Mouse (Mus musculus): ENCODE data around the gene Mtch1. TPM values are rescaled to one million over a fixed set of nuclear protein-coding genes. Genes with fewer than 3 reads are reported as not detected.

The Mtch1 gene
- total RNA-seq, 4 experiments from 2014 or later, result 74.1 to 82.3 (median 80.3) TPM

DNA sequence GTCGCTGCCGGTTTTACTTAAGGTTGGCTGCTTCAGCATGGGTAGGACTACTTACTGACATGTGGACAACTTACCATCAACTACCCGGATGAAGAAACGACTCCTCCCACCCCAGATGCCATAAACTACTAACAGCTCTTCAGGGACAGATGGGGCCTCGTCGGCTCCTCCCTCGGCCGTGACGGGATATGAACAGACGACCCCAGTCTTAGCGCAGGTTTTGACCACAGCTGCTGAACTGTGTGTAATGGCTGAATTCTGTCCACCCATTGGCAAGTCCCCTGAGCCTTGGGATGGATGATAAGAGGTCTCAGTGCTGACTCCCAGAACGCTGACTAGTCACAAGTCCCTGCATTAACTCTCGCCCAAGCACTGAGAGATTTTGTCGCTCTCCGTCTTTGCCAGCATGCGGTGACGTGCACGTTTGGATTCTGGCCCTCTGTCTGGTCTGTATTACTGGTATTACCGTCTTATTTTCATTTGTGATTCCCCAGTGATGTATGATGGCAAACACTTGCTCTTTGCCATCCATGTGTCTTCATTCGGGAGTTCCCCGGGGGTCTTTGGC lies 37.6 kb downstream of the Mtch1 start:
- DNase-seq (ENCODE audit: low spot score in 2 of 2), result no peak

- DNase-seq (ENCODE audit: low spot score in 2 of 2), result no peak
These were observed 41.9 kb downstream of the Mtch1 start for GRCm38 (mm10) chr17:29305871-29306270.

- peak in 1 of 2 experiments; percentile 44 for DNase-seq (ENCODE audit: low spot score in 2 of 2)
These were observed 42.5 kb downstream of the Mtch1 start for GRCm38 (mm10) chr17:29305058-29305806.

DNA sequence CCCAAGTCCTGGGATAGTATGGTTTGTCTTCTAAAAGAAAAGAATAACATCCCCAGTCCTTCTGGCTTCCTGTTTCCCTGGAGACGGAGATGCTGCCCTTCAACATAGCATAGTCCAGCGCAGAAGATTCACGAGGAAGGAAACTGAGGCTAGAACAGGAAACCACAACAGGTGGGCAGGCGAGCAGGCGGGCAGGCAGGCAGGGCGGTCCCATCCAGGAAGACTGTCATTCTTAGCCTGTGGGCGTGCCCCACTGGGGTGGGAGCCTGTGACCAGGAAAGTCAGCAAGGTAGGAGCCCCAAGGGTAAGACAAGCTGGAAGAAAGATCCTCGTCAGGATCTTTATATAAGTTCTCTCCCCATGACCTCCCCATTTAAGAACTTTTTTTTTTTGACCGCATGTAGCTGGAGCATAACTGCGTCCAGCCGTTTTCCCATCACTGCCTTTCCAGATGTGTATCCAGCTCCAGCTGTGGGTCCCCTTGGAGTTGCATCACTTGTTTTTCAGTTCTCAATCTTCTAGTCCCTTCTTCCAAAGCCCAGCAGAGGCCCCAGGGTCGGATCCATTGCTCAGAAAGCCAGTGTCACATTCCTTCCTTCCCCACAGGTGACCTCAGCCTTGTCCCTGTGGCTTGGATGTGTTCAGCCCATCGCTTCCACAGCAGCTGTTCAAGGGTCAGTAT lies 43.2 kb downstream of the Mtch1 start:
- DNase-seq (ENCODE audit: low spot score in 2 of 2), result peak in 1 of 2 experiments; percentile 52

DNA sequence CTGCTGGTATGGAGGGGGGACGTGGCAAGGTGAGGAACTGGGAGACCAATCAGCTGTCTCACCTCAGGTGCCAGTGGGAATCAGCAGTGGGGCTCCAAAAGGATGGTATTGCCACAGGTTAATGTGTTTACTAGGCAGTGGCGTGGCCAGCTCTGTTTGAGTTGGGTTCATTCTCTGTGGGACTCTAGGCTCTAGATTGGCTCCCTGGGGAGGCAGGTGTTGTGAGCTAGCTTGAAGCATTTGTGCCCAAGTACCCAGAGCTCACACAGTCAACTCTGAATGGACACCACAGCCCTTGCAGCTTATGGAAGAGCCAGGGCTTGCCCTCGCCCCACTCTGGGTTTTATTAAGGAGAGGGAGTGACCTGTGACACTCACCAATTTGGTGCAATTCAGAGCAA lies 43.9 kb downstream of the Mtch1 start:
- DNase-seq (ENCODE audit: low spot score in 2 of 2), result no peak

GRCm38 (mm10) chr17:29303087-29303486 lies 44.6 kb downstream of the Mtch1 start:
- DNase-seq (ENCODE audit: low spot score in 2 of 2), result no peak

GRCm38 (mm10) chr17:29302149-29302548 lies 45.6 kb downstream of the Mtch1 start:
- DNase-seq (ENCODE audit: low spot score in 2 of 2), result no peak

GRCm38 (mm10) chr17:29301421-29301820 lies 46.3 kb downstream of the Mtch1 start:
- DNase-seq (ENCODE audit: low spot score in 2 of 2), result no peak

DNA sequence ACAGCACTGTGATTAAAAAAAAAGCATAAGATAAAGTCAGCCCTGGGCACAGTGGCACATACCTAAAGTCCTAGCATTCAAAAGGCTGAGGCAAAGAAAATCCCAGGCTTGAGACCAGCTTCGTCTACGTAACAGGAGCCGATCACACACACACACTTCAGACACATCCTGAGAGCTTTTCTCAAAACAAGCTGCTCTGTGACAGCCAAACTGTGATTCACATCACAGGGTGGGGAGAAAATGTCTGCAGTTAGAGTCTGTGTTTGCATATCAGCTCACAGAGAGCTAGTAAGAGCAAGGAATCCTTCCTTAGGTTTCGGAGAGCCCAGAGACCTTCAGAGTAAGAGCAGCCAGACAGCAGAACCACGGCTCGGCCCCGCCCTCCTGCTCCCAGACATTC lies 46.8 kb downstream of the Mtch1 start:
- no peak for DNase-seq (ENCODE audit: low spot score in 2 of 2)

GRCm38 (mm10) chr17:29299282-29299681 lies 48.5 kb downstream of the Mtch1 start:
- no peak for DNase-seq (ENCODE audit: low spot score in 2 of 2)

DNA sequence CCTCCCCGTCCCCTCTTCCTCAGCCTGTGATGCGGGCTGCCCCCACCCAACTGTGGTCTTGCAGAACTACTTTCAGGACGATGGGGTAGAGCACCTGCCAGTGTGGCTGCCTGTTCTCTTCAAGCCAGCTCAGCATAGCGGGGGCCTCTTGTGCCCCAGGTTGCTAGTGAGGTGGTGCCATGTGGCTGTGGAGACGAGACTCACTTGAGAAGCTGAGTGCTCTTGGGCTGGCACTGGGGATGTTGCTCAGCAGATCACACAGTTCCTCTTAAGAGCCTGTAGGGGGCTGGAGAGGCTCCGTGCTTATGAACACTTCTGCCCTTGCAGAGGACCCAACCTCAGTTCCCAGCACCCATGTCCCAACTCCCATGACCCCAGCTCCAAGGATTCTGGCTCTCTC lies 49.9 kb downstream of the Mtch1 start:
- no peak for DNase-seq (ENCODE audit: low spot score in 2 of 2)

GRCm38 (mm10) chr17:29297321-29297720 lies 50.4 kb downstream of the Mtch1 start:
- no peak for DNase-seq (ENCODE audit: low spot score in 2 of 2)

- no peak for DNase-seq (ENCODE audit: low spot score in 2 of 2)
These were observed 51.9 kb downstream of the Mtch1 start for GRCm38 (mm10) chr17:29295835-29296234.

- DNase-seq (ENCODE audit: low spot score in 2 of 2), result no peak
These were observed 53.7 kb downstream of the Mtch1 start for GRCm38 (mm10) chr17:29293807-29294605.

- DNase-seq (ENCODE audit: low spot score in 2 of 2), result no peak
These were observed 54.7 kb downstream of the Mtch1 start for GRCm38 (mm10) chr17:29292996-29293395.

DNA sequence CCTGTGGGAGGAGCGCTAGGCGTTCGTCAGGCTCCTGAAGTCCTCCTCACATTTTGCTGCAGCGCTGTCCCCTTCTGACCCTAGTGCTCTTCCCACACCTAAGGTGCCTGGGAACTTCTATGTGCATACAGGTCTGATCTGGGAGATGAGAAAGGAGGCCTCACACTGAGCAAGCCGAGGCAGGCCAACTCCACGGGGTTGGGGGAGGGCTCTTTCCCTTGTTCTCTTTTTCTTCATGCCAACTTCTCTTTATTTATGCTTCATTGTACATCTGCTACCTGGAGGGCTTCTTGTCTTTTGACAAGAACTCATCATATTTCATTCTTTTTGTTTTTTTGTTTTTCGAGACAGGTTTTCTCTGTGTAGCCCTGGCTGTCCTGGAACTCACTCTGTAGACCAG lies 55.9 kb downstream of the Mtch1 start:
- no peak for DNase-seq (ENCODE audit: low spot score in 2 of 2)

- DNase-seq (ENCODE audit: low spot score in 2 of 2), result no peak
These were observed 65.3 kb downstream of the Mtch1 start for GRCm38 (mm10) chr17:29282216-29282952.

Measured in gastrocnemius, adult 8-10 months (tissue).